Mouse (Mus musculus) G1E (cell line): ENCODE measurements around the gene Uqcr11. TPM values are rescaled to one million over a fixed set of nuclear protein-coding genes. Genes with fewer than 3 reads are reported as not detected.

Experiments used
- ATAC-seq: 2 replicates; pipeline ENCODE4 v1.8.0; 2016; ENCODE audit warnings: mild to moderate bottlenecking; ENCODE audit not compliant: insufficient number of reproducible peaks, poor library complexity, low FRiP score, severe bottlenecking; ENCODE audit errors: extremely low read depth
- DNase-seq: peaks from one replicate; pipeline ENCODE4 v3.0.0; 2012; ENCODE audit warnings: low spot score
- H3K27me3 ChIP-seq: 2 replicates; pipeline ENCODE4 v1.6.1; 2012; ENCODE audit warnings: mild to moderate bottlenecking, low read length, inconsistent platforms; ENCODE audit not compliant: insufficient read depth
- H3K36me3 ChIP-seq: replicated peaks from 2 replicates; pipeline ENCODE3; 2012; ENCODE audit warnings: mild to moderate bottlenecking, inconsistent platforms
- H3K4me1 ChIP-seq: 2 replicates; pipeline ENCODE4 v1.6.1; 2012; ENCODE audit warnings: low read depth, low read length, inconsistent platforms, mixed read lengths; ENCODE audit not compliant: insufficient read depth
- H3K4me3 ChIP-seq: 2 replicates; pipeline ENCODE4 v1.5.1; 2012; ENCODE audit warnings: low read depth, mild to moderate bottlenecking, inconsistent platforms, low read length, moderate library complexity, mixed read lengths
- H3K9me3 ChIP-seq: replicated peaks from 2 replicates; pipeline ENCODE4 v1.6.1; 2012; ENCODE audit warnings: inconsistent platforms
- CTCF ChIP-seq: IDR thresholded peaks from 2 replicates; pipeline ENCODE4 v1.5.1; 2012; ENCODE audit warnings: low read depth, low read length, inconsistent platforms, mixed read lengths
- GATA1 ChIP-seq: IDR thresholded peaks from 2 replicates; pipeline ENCODE4 v1.6.1; 2012; ENCODE audit warnings: borderline replicate concordance, low read length, inconsistent platforms, mixed read lengths
- GATA2 ChIP-seq: IDR thresholded peaks from 2 replicates; pipeline ENCODE4 v1.6.1; 2012; ENCODE audit warnings: low read depth, low read length, inconsistent platforms, borderline replicate concordance
- POLR2AphosphoS5 ChIP-seq: IDR thresholded peaks from 2 replicates; pipeline ENCODE4 v1.6.1; 2012; ENCODE audit warnings: low read depth, low read length, inconsistent platforms; ENCODE audit not compliant: insufficient replicate concordance
- TAL1 ChIP-seq: conservative IDR thresholded peaks from 2 replicates; pipeline ENCODE4 v1.6.1; 2012; ENCODE audit warnings: low read depth, low read length, inconsistent platforms, mixed read lengths
- polyA plus RNA-seq: library from polyadenylated mRNA; stranded (reverse); fragments of >175 nt; gene quantifications from 2 replicates; pipeline ENCODE4 v1.2.3, GENCODE M21; 2012
- total RNA-seq, 2 experiments: library from RNA; stranded (forward) in 1 of 2; stranded (reverse) in 1 of 2; fragments of 200-1000 nt in 1 of 2; fragments of >200 nt in 1 of 2; fragmentation: Nextera tagmentation in 1 of 2; gene quantifications; 2 replicates each; pipeline ENCODE4 v1.2.3; 2014 to 2017

Uqcr11 gene
- total RNA-seq (2014; fragmentation: Nextera tagmentation): 57.3 and 71.6 TPM in 2 replicates
- 376 and 446 TPM in 2 replicates for total RNA-seq (2017)
- 1,650 and 1,908 TPM in 2 replicates for polyA plus RNA-seq

- Histone ChIP-seq H3K36me3 (peaks cover 84% of the 10 kb centered on the region), H3K4me3 (peak within 1 kb of the TSS; percentile 91), H3K27me3 (no peaks in the 10 kb centered on the region), H3K9me3 (no peaks in the 10 kb centered on the region), H3K4me1 (peaks cover 84% of the 10 kb centered on the region)
- peak; percentile 79 for ATAC-seq
- peak; percentile 78 for DNase-seq
- TF ChIP-seq POLR2AphosphoS5 (no peak; the same call in 1 of the 2 replicates), TAL1 (no peak), GATA2 (no peak), GATA1 (no peak), CTCF (no peak)
Observed at GRCm38 (mm10) chr10:80406684-80407501, at the start of gene Uqcr11. TSS of gene Uqcr11 (minus strand) at chr10:80406830.

- no peak for ATAC-seq
Observed at GRCm38 (mm10) chr10:80455697-80456096, 49.1 kb upstream of the Uqcr11 start.

DNA sequence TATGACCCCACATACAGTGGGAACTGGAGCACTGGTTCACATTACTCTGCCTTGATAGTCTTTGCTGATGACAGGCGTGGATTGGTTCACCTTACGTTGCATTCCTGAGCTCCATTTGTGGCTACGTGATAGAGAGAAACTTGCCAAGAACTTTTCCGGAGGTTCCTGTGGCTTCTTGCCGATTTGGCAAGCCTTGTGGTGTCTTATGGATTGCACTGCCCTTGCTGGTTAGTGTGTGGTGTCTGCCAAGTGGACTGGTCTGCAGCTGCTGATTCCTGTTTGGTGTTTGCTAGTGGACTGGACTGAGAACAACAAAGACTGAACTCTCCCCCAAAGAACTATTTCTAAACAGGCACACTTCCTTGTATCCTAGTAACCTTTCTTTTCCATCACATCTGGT is 48.2 kb upstream of the Uqcr11 start:
- H3K36me3 ChIP-seq: no peaks in the 10 kb centered on the region
- no peak overlapping the region for H3K4me3 ChIP-seq
- peaks cover 85% of the 10 kb centered on the region for H3K27me3 ChIP-seq
- H3K4me1 ChIP-seq: peaks cover 25% of the 10 kb centered on the region
- H3K9me3 ChIP-seq: no peaks in the 10 kb centered on the region
- DNase-seq (no peak), ATAC-seq (no peak)
- no peak for TF ChIP-seq CTCF
- no peak for TF ChIP-seq POLR2AphosphoS5
- no peak for TF ChIP-seq TAL1
- no peak for TF ChIP-seq GATA2
- TF ChIP-seq GATA1: no peak

More at GRCm38 (mm10) chr10:80455697-80456096, 49.1 kb upstream of the Uqcr11 start:
- Histone ChIP-seq H3K4me1 (peaks cover 21% of the 10 kb centered on the region), H3K9me3 (no peaks in the 10 kb centered on the region), H3K36me3 (no peaks in the 10 kb centered on the region), H3K4me3 (no peak overlapping the region), H3K27me3 (peaks cover 86% of the 10 kb centered on the region)
- no peak for DNase-seq
- no peak for TF ChIP-seq GATA2
- TF ChIP-seq CTCF: no peak
- TF ChIP-seq GATA1: no peak
- TF ChIP-seq TAL1: no peak
- TF ChIP-seq POLR2AphosphoS5: no peak

- Histone ChIP-seq H3K9me3 (no peaks in the 10 kb centered on the region), H3K27me3 (peaks cover 82% of the 10 kb centered on the region), H3K36me3 (no peaks in the 10 kb centered on the region), H3K4me3 (no peak overlapping the region), H3K4me1 (peaks cover 29% of the 10 kb centered on the region)
- no peak for DNase-seq
- no peak for TF ChIP-seq GATA2
- TF ChIP-seq POLR2AphosphoS5: no peak
- no peak for TF ChIP-seq TAL1
- TF ChIP-seq CTCF: no peak
- TF ChIP-seq GATA1: no peak
- no peak for ATAC-seq
Observed at GRCm38 (mm10) chr10:80453601-80454000, 47.0 kb upstream of the Uqcr11 start.

GRCm38 (mm10) chr10:80450599-80450998 is 44.0 kb upstream of the Uqcr11 start:
- no peak for DNase-seq
- Histone ChIP-seq H3K4me1 (peaks cover 45% of the 10 kb centered on the region), H3K4me3 (no peak overlapping the region; the same call in 1 of the 2 replicates), H3K36me3 (no peaks in the 10 kb centered on the region), H3K9me3 (no peaks in the 10 kb centered on the region), H3K27me3 (peaks cover 73% of the 10 kb centered on the region)
- no peak for ATAC-seq
- TF ChIP-seq CTCF (no peak), TAL1 (no peak)

DNA sequence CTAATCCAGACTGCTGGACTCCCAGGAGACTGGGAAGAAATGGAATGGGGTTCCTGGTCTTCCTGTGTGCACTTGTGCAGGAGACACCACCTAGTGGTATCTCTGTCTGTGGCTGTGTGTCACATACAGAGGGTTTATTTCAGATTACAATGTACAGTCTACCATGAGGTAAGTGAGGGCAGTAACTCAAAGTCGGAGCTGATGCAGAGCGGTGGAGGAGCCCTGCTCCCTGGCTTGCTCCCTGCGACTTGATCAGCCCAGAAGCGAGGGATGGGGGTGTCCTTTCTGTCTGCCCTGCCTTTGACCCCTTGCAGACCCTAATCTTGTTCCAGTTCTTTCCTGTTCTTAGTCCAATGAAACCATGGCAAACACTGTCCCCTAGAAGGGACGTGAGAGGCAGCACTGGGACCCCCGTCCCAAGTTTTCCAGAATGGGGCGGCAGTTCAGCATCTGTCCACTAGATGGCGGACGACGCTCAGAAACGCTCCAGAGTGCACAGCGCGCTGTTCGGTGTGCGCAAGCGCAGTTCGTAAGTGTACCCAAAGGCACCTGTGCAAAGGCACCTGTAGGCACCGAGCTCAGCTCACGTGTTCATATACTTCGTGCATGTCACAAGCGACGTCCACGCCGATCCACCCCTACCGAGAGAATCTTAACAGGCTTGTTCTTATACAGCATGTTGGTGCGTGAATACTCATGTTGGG is 39.4 kb upstream of the Uqcr11 start:
- no peaks in the 10 kb centered on the region for H3K36me3 ChIP-seq
- DNase-seq (no peak), ATAC-seq (peak; percentile 60)
- peaks cover 52% of the 10 kb centered on the region for H3K4me1 ChIP-seq
- peaks cover 34% of the 10 kb centered on the region for H3K27me3 ChIP-seq
- peak overlapping the region; percentile 20; the same call in 1 of the 2 replicates for H3K4me3 ChIP-seq
- no peaks in the 10 kb centered on the region for H3K9me3 ChIP-seq
- TF ChIP-seq CTCF (peak; percentile 100), GATA2 (no peak), TAL1 (no peak), GATA1 (no peak)
